Mouse (Mus musculus) telencephalon, adult 2 months (tissue): Measurements from ENCODE around the gene Ugt1a6b.
"Not testable (repeated sequence)": the region's sequence is repeated elsewhere in the genome, so short reads cannot be mapped to it uniquely, and the experiment has no call there.

Experiments
- DNase-seq: peaks from one replicate; pipeline ENCODE4 v3.0.0-alpha.2; 2011; ENCODE audit warnings: low read depth, low spot score

Ugt1a6b gene

DNA sequence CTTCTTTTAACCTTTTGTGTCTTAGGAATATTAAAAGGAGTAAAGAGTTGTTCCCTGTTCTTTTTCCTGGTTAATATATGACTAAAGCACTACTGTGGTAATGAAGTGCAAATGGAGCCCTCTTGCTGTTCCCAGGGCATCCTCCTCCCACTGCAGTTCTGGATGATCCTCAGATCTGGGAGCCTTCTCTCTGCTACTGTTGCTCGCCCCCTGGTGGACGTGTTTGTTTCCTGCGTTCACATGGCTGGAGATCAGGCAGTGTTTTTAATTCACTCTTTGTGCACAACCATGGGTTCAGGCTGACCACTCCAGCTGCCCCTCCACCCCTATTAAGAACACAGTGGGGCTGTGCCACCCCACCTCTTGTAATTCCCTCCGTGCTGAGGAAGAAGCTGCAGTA is 17.5 kb downstream of the Ugt1a6b start:
- not testable (repeated sequence) for DNase-seq

DNA sequence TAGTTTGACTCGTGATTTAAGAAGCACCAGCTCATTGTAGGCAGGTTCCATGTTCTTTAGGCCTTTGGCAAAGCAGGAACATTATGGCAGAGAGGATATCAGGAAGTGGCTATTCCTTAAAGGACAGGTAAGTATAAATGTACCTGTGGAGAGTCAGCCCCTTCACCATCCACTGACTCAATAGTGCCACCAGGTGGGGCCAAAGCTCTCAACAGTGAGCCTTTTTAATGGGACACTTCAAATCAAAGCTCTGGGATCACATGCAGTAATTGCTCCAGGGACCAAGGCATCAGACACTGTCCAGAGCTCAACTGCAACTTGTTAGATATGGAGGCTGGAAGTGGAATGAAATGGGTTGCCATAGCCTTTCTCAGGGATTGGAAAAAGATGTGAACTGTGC is 18.5 kb downstream of the Ugt1a6b start:
- not testable (repeated sequence) for DNase-seq

DNA sequence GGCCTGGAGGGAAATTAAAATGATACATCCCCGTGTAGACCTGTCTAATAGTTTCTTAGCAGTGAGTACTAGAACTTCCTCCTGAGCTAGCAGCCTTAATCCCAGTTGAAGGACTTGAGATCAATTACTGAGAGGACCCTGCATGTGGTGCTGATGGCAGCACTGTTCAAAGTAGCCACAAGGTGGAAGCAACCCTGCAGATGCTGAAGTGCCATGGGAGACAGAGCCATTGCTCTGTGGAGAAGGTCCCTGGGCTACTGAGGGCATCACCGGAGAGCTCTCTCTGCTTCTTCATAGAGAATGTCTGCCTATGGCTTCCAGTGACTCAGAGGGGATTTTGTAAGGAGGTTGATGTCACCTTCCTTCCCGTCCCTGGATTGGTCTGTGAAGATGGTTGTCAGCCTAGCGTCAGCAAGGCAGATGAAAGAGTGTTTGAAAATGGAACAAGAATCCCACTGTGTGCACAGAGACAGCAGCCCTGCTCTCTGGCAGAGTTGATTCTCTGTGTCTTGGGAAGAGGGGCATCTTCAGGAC is 22.8 kb downstream of the Ugt1a6b start:
- not testable (repeated sequence) for DNase-seq

DNA sequence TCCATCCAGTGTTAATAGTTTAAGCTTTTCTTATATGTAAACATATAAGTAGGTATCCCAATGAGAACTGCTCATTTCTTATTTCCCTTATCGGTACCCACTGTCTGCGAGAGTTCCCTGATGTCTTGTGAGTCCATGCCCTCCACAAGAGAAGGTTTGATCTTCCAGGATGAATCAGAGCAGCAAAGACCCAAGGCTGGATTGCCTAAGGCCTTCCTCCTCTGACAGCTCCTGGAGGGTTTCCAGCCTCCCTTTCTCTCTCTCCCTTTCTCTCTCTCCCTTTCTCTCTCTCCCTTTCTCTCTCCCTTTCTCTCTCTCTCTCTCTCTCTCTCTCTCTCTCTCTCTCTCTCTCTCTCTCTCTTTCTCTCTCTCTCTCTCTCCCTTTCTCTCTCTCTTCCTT is 26.0 kb downstream of the Ugt1a6b start:
- DNase-seq = not testable (repeated sequence)

DNA sequence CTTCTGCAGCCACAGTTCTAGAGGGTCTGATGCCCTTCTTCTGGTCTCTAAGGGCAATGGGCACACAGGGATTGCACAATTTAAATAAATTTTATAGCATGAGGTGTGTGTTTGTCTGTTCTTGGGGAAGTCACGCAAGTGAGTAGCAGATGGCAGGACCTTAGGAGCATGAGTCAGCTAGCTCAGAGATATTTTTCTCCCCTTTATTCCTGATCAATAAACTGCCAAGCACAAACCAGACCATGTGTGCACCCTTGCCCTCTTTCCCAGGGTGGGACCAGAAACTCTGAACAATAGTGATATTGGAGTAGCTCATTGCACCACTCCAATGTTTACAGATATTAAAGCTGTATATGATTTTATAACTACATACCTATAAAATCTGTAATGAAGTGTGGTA is 27.2 kb downstream of the Ugt1a6b start:
- DNase-seq = not testable (repeated sequence)

DNA sequence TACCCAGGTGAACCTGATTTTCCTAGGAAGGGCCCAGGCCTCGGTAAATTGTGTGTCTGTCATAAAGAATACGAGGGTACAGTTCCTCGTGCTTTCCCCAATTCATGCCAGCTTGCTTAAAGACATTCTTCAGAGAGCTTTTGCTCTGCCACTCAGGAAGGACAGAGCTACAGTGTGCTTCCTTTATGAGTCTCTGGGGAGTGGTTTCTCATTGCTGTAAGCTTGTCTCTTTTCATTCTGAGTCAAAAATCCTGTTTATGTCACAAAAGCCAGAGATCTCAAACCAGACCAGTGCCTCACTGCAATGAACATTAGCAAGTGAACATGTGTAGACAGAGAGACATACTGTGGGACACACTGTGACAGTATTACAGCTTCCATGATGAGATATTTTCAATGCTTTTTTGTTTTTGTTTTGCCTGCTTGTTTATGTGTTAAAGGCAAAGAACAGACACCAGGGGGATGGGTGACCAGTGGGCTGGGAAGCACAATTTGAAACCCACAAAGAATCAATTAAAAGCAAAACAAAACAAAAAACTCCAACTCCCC is 30.9 kb downstream of the Ugt1a6b start:
- no peak for DNase-seq

DNA sequence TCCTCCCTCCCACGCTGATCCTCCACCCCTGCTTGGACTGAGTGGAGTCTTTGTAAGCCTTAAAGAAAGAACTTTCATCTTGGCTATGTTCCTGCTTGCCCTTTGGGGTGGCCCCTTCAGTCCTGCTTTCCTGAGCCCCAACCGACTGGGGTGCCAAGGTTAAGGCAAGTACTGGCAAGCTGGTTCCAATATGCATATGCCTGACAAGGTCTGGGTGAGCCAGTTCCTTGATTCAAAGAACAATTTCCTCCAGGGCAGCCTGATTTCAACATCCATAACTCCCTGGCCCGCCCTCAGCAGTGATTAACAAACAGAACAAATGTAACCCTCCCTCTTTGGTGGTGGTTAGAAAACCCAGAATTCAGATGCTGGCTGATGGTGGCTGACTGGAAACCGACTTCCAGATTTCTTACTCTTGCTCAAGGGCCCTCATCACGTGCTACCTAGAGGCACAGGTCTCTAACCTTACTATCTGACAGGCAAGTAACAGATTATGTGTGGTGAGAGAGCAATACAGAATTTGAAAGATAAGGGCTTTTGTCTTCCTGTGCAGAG is 31.5 kb downstream of the Ugt1a6b start, which contains the start of gene Ugt1a6a:
Gene Ugt1a6a, plus strand, starts transcription at position 353 of the 555 bp plus-strand sequence.
- not testable (repeated sequence) for DNase-seq

DNA sequence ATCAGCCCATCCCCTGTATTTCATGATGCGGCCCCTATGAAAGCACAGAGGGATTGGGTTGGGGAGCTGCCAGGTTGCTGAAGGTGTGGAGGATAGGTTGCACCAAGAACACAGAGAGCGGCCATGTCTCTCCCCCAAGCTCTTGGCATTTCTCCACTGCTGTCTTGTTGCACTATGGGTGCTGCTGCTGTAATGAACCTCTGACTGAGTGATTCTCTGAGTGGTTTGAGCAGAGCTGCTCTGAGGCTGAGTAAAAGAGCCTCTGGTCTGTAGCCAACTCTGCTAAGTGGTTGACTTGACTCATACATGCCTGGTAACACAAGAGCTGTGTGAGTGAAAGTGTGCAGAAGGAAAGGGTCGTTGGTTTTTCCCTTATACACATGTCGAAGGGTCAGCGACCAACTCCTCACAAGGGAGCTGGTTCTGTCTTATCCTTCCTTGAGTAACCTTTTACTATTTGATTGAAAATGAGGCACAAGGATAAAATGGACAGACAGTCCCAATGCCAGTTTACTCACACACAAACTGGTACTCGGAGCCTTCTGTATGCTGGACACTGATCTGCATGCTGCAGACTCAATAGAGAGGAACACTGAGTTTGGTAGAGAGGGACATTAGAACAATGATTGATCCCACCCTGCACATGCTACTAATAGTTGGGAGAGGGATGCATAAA is 32.3 kb downstream of the Ugt1a6b start:
- DNase-seq = not testable (repeated sequence)

DNA sequence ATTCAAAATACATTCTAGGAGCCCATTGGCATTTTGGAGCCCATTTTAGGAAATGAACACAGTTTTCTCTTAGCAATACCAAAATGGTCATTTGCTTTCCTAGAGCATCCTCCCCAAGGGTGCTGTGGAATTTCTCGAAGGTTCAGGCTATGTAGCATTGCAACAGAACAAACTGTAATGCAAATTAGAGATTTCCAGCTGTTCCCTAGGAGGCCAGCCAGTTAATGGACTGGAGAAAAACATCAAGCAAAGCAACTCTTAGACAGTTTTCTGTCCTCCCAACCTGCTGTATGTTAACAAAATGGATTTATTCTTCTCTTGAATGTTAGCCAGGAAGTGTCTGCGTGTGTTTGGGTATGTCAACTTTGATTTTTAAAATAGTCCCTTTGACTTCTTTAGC is 33.6 kb downstream of the Ugt1a6b start:
- no peak for DNase-seq

DNA sequence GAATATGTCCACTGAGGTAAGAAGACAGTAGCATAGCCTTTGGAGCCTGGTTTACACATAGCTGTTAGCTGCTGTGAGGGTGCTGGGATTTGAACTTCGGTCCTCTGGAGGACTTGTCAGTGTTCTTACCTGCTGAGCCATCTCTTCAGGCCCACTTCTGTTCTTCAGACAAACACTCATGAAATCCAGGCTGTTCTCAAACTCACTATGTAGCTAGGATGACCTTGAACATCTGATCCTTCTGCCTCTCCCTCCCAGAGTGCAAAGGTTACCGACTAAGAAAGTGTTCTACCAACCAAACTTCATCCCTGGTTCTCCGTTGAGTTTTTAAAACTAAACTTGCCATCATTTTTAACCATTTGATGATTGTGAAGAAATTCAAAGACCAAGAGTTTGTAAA is 34.2 kb downstream of the Ugt1a6b start:
- no peak for DNase-seq

DNA sequence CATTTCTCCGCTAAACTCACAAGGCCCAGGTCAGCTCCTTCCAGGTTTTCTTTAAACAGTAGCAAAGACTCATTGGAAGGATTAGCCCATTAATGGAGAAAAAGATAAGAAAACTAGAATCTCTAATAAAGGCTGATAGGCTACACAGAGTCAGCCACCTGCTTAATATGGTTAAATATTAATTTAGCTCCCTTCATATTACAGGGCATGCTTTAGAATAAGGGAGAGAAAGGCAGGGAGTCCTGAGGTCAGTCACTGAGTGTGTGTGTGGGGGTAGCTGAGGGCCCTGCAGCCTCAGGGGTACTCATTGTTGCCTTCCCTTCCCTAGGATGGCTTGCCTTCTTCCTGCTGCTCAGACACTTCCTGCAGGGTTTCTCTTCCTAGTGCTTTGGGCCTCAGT is 35.1 kb downstream of the Ugt1a6b start:
- DNase-seq = no peak

DNA sequence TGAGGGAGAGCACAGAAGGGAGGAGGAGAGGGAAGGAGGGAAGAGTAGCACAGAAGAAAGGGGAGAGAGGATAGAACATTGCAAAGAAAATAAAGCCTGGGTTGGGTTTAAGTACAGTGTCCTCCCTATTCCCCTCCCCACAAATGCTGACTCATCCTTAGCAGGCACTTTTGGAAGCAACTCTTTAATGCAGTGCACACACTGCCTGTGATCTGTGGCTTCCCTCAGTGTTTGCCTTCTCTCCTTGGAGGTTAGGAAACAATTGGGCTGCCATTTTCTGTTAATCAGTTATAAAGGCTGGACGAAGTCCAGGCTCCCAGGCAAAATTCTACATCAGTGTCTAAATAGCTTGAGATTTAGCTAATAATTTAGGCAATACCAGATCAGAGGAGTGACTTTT is 37.4 kb downstream of the Ugt1a6b start:
- not testable (repeated sequence) for DNase-seq

DNA sequence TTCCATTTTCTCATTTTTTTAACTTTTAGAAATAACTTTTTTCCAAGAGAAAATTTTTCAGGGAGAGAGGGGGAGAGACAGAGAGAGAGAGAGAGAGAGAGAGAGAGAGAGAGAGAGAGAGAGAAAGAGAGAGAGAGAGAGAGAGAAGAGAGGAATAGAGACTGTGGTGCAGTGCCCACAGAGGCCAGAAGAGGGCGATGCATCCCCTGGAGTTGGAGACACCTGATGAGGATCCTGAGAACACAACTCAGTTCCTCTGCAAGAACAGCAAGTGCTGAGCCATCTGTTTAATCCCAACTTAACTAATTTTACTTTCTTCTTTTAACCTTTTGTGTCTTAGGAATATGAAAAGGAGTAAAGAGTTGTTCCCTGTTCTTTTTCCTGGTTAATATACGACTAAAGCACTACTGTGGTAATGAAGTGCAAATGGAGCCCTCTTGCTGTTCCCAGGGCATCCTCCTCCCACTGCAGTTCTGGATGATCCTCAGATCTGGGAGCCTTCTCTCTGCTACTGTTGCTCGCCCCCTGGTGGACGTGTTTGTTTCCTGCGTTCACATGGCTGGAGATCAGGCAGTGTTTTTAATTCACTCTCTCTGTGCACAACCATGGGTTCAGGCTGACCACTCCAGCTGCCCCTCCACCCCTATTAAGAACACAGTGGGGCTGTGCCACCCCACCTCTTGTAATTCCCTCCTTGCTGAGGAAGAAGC is 41.1 kb downstream of the Ugt1a6b start:
- DNase-seq = not testable (repeated sequence)

DNA sequence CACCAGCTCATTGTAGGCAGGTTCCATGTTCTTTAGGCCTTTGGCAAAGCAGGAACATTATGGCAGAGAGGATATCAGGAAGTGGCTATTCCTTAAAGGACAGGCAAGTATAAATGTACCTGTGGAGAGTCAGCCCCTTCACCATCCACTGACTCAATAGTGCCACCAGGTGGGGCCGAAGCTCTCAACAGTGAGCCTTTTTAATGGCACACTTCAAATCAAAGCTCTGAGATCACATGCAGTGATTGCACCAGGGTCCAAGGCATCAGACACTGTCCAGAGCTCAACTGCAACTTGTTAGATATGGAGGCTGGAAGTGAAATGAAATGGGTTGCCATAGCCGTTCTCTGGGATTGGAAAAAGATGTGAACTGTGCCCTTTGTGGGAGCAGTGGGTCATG is 42.2 kb downstream of the Ugt1a6b start:
- DNase-seq = not testable (repeated sequence)

DNA sequence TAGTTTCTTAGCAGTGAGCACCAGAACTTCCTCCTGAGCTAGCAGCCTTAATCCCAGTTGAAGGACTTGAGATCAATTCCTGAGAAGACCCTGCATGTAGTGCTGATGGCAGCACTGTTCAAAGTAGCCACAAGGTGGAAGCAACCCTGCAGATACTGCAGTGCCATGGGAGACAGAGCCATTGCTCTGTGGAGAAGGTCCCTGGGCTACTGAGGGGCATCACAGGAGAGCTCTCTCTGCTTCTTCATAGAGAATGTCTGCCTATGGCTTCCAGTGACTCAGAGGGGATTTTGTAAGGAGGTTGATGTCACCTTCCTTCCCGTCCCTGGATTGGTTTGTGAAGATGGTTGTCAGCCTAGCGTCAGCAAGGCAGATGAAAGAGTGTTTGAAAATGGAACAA is 47.1 kb downstream of the Ugt1a6b start:
- DNase-seq = not testable (repeated sequence)

DNA sequence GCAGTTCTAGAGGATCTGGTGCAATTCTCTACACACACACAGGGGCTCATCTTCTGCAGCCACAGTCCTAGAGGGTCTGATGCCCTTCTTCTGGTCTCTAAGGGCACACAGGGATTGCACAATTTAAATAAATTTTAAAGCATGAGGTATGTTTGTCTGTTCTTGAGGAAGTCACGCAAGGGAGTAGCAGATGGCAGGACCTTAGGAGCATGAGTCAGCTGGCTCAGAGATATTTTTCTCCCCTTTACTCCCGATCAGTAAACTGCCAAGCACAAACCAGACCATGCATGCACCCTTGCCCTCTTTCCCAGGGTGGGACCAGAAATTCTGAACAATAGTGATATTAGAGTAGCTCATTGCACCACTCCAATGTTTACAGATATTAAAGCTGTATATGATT is 55.4 kb downstream of the Ugt1a6b start:
- no peak for DNase-seq

DNA sequence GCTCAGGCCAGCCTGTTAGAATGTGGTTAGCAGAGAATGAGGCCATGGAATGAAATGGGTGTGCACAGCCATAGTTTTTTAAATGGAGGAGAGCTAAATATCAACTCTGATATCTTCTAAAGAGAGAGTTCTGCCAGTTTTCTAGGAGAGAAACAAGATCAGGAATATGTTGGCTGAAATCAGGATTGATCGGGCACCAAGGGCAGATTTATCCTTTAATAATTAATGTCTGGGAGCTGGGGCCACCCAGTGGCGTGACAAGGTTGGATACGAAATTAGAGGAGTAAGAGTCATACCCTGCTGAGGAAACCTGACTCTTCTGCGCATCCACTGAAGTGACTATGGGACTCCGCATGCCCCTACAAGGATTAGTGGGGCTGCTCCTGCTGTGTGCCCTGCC is 62.7 kb downstream of the Ugt1a6b start, which contains the start of gene Ugt1a5:
Gene Ugt1a5, plus strand, starts transcription at position 302 of the 400 bp plus-strand sequence.
- no peak for DNase-seq

DNA sequence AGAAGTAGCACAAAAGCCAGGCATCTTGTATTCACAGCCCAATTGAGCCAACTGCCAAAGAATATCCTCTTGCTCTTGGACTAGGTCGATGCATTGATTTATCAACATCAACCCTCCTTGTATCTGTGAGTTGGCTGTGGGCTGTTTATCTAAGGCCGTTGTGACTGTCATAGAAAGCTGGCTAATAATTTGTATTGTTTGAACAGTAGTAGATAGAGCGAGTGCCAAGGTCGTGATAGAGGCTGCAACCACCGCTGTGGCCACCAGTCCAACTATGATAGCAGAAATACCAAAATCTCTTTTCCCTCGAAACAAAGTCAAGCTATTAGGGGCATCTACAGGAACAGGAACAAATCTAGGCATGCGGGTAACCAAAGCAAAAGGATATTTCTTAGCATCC is 69.1 kb downstream of the Ugt1a6b start:
- DNase-seq = not testable (repeated sequence)

DNA sequence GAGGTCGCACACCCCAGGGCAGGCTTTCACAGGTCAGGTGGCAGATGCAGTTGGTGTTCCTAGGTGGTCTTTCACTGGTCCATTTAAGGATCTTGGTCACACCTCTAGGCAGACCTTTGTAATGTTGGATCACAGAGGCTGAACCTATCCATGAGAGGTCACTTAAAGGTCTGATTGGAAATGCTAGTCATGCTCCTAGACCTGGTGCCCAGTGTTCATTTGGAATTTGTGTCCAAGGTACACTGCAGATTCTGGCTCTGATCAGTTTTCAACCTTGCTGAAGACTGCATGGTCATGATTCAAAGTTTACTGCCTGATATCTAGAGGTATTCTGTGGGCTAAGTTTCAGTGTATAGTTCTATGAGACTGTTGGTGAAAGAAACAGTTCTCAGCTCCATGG is 76.6 kb downstream of the Ugt1a6b start:
- no peak for DNase-seq

DNA sequence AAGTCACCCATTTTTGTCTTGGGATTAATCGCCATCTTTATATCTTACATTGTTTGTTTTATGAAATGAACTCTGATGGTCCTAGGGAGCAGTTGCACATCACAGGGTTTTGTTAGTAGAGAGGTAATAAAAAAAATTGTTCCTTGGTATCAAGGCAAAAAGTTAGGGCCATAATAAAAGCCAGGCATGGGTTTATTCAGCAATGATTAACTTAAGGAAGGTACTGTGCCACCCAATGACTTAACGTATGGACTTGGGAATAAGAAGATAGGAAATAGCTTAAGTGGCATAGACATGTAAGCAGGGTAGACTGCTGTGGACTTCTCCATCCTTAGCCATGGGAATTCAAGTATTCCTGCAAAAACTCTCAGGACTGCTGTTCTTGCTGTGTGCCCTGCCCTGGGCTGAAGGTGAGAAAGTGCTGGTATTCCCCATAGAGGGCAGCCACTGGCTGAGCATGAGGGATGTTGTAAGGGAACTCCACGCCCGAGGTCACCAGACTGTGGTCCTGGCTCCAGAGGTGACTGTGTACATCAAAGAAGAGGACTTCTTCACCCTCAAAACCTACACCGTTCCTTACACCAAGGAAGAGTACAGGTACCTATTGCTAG is 83.4 kb downstream of the Ugt1a6b start:
- no peak for DNase-seq

DNA sequence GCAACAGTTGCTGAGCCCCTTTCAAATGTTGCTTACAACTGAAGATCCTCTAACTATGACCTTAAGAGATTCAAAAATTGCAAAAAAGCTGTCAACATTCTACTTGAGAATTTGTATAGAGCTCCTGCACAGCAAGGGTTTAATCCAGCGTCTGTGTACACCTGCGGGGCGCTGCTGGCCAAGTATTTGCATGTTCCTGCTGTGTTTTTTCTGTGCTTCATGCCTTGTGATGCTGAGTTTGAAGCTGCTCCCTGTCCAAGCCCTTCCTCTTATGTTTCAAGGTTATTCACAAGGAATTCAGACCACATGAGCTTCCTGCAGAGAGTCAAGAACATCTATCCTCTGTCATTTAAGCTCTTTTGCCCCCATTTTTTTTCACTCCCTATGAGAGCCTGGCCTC is 89.1 kb downstream of the Ugt1a6b start:
- no peak for DNase-seq

DNA sequence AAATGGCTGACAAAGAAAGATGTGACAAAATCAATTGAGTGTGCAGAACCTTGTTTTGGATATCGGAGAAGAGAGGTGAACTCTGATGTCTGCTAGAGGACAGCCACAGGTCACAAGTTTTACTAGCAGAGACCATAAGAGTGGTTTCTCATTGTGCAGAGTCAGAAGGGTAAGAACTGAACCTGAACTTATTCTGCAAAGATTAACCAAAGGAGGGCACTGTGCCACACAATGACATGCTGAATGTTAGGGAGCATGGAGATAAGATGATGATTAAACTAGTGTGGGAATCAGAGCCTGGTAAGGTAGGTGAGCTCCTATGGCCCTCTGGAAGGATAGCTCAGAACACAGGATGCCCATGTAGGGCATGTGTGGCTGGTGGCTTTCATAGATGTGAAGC is 92.6 kb downstream of the Ugt1a6b start:
- no peak for DNase-seq
